Mouse (Mus musculus) hindbrain, embryonic 10.5 days (tissue): Measurements from ENCODE around the gene Carf. TPM values are rescaled to one million over a fixed set of nuclear protein-coding genes. Genes with fewer than 3 reads are reported as not detected.
"Not testable (repeated sequence)": the region's sequence is repeated elsewhere in the genome, so short reads cannot be mapped to it uniquely, and the experiment has no call there.

Experiments
- DNase-seq: peaks from one replicate; pipeline ENCODE4 v3.0.0-alpha.2; 2017; ENCODE audit warnings: low spot score
- H3K27ac ChIP-seq: fragments of 300-500 bp; sonication (generic); 2 replicates; pipeline ENCODE4 v1.5.1; 2016; ENCODE audit warnings: mild to moderate bottlenecking, moderate library complexity
- H3K27me3 ChIP-seq: fragments of 300-500 bp; sonication (generic); 2 replicates; pipeline ENCODE4 v1.6.1; 2016; ENCODE audit warnings: mild to moderate bottlenecking; ENCODE audit not compliant: poor library complexity, insufficient read depth, severe bottlenecking
- H3K36me3 ChIP-seq: fragments of 300-500 bp; sonication (generic); 2 replicates; pipeline ENCODE4 v1.6.1; 2016; ENCODE audit warnings: mild to moderate bottlenecking, moderate library complexity
- H3K4me1 ChIP-seq: fragments of 300-500 bp; sonication (generic); replicated peaks from 2 replicates; pipeline ENCODE4 v1.6.1; 2016; ENCODE audit warnings: mild to moderate bottlenecking
- H3K4me3 ChIP-seq: fragments of 300-500 bp; sonication (generic); 2 replicates; pipeline ENCODE4 v1.5.1; 2016; ENCODE audit warnings: mild to moderate bottlenecking, moderate library complexity
- H3K9me3 ChIP-seq: fragments of 300-500 bp; sonication (generic); 2 replicates; pipeline ENCODE4 v1.6.1; 2016; ENCODE audit warnings: mild to moderate bottlenecking, moderate library complexity
- WGBS: fragments of 180-500 bp; shearing (Covaris S2); methylation state at CpG from one replicate; pipeline ENCODE4 v1.1.7; 2016; 5-methylcytosine and 5-hydroxymethylcytosine counted together
- polyA plus RNA-seq: library from polyadenylated mRNA; unstranded; fragments of >200 nt; fragmentation: Nextera tagmentation; extraction: Ambion mirVana; gene quantifications from 2 replicates; pipeline ENCODE4 v1.2.1, GENCODE M21; 2016

The Carf gene
- polyA plus RNA-seq, 1 experiment from 2014 or later: 5.0 TPM

DNA sequence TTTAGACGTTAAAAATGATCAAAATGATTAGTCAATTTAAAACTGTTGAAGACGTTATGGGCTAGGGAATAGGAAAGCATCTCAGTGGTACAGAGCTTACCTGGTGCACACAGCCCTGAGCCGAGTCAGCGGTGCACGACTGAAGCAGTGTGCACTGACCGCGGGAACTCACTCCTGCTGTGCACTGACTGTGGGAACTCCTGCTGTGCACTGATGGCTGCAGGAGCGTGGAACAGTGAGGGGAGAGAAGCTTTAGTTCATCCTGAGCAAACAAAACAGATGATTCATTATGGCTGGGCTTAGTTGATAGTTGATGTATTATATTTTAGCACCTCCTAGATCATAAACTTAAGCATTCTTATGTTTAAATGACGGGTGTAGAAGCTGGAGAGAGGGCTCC is 39.3 kb downstream of the Carf start:
- Histone ChIP-seq H3K27ac (no peak overlapping the region), H3K4me1 (no peaks in the 10 kb centered on the region), H3K36me3 (0 out of 2 replicates have a peak, but pooled peaks cover 5% of the 10 kb centered on the region), H3K4me3 (no peak overlapping the region), H3K27me3 (no peaks in the 10 kb centered on the region), H3K9me3 (no peaks in the 10 kb centered on the region)
- DNase-seq: no peak
- 45% methylated on average over 9 of the region's 9 CpGs for WGBS

DNA sequence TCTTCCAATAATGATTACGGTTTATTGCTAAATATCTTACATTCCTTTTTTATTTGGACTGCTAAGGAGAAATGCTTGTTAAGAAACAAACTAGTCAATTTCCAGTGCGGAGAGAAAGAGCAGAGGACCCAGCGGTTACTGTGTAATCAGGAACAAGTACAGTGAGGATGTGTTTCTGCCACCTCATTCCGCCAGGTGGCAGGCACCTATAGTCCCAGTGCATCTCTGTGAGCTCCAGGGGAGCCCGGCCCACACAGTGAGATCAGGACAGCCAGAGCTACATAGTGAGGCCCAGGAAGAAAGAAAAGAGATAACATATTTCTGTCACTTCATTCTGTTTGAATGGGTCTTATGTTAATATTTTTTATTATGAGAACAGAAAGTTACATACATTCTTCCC is 54.7 kb downstream of the Carf start:
- no peaks in the 10 kb centered on the region for H3K36me3 ChIP-seq
- H3K27me3 ChIP-seq: no peaks in the 10 kb centered on the region
- no peak overlapping the region for H3K27ac ChIP-seq
- H3K4me3 ChIP-seq: no peak overlapping the region
- no peaks in the 10 kb centered on the region for H3K4me1 ChIP-seq
- no peak for DNase-seq
- H3K9me3 ChIP-seq: no peaks in the 10 kb centered on the region
- WGBS: 62% methylated on average over 5 of the region's 5 CpGs

DNA sequence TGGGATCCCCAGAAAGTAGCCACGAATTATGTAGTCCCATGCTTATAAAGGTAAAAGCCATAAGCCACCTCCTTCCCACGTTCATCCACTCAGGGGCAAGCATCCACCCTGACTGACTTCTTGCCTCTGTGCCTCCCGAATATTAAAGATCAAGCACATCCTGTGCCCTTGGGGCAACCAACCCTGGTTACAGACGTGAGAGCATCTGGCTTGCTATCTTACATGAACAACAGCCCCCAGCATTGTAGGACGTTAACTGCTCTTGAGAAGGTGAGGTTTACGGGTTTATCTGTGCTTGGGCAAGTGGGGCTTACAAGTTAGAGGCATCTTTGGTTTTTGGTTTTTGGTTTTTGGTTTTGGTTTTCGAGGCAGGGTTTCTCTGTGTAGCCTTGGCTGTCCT is 58.6 kb downstream of the Carf start:
- no peaks in the 10 kb centered on the region for H3K4me1 ChIP-seq
- no peaks in the 10 kb centered on the region for H3K9me3 ChIP-seq
- no peaks in the 10 kb centered on the region for H3K27me3 ChIP-seq
- no peak for DNase-seq
- no peak overlapping the region for H3K27ac ChIP-seq
- WGBS: 87% methylated on average over 7 of the region's 7 CpGs
- no peaks in the 10 kb centered on the region for H3K36me3 ChIP-seq
- H3K4me3 ChIP-seq: no peak overlapping the region

DNA sequence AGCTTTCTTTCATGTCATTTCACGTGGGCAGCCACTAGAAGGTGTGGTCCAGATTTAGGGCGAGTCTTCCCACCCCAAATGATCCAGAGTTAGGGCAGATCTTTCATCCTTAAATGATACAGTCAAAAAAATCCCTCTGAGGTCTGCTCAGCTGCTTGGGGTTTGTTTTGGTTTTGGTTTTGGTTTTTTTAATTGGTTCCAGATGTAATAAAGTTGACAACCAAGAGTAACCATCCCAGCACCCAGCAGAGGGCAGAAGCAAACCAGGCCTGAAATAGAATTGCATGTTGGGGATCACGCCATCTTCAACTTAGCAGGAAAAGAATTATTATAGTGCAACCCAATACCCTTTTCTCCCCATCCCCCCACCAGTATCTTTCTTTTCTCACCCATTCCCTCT is 60.4 kb downstream of the Carf start:
- no peak overlapping the region for H3K27ac ChIP-seq

DNA sequence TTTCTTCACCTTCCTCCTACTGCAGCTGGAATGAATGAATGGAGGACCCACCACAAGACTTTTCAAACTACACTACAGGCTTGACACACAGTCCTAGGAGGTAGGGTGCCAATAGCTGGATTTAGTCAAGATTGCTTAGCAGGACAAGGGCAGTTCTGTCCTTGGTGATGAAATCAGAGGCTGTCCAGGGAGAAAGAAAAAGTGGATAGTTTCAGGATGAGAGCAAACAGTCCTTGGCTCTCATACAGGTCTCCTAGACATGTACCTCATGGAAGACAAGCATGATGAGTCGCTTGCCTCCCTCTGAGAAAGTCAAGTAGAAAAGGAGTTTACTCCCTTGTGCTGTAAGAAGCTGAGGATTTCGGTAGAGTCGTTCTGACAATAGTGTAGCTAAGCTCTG is 65.6 kb downstream of the Carf start:
- Histone ChIP-seq H3K36me3 (no peaks in the 10 kb centered on the region), H3K27me3 (no peaks in the 10 kb centered on the region), H3K4me1 (no peaks in the 10 kb centered on the region), H3K27ac (no peak overlapping the region), H3K4me3 (no peak overlapping the region), H3K9me3 (no peaks in the 10 kb centered on the region)
- no peak for DNase-seq
- WGBS: 90% methylated on average over 3 of the region's 3 CpGs

More for the DNA sequence above, 60.4 kb downstream of the Carf start:
- Histone ChIP-seq H3K27me3 (no peaks in the 10 kb centered on the region), H3K4me1 (no peaks in the 10 kb centered on the region), H3K36me3 (no peaks in the 10 kb centered on the region), H3K9me3 (no peaks in the 10 kb centered on the region), H3K4me3 (no peak overlapping the region)
- DNase-seq: peak; percentile 27
- whole genome bisulfite sequencing: 59% methylated on average over 3 of the region's 3 CpGs

DNA sequence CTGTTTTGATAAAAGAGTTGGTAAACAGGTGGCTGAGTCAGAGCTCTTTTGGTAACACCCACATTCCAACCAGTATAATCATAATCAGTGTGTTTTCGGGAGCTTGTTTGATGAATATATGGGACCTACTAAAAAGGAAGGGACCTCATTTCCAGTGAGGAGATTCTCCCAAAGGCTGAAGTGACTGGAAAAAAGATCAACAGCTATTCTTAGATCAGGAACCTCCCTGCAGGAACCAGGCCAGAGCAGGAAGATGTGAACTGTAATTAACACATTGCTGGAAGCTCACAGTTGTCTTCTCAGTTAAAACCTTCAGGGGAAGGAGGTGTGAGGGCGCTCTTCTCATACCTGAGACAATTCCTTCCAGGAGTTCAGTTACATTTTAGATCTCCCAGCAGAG is 71.6 kb downstream of the Carf start:
- H3K4me1 ChIP-seq: no peaks in the 10 kb centered on the region
- H3K27me3 ChIP-seq: no peaks in the 10 kb centered on the region
- no peaks in the 10 kb centered on the region for H3K9me3 ChIP-seq
- DNase-seq: no peak
- no peaks in the 10 kb centered on the region for H3K36me3 ChIP-seq
- no peak overlapping the region for H3K27ac ChIP-seq
- 79% methylated on average over 2 of the region's 2 CpGs for WGBS
- no peak overlapping the region for H3K4me3 ChIP-seq

DNA sequence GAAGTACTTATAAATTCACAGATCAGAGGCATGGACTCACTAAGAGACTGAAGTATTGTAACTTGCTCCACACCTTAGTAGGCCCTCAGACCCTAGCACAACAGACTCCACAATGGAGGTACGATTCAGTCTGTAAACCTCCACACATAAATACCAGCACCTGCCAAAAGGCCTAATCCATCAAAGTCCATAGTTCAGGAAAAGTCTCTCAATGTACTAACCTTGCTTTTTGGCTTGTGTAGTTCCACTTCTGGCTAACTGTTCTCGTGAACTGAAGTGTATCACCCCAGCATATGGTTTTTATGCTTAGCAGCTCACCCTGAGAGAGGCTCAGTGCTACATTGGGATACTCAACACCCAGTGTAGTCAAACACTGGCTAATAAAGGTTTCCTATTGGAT is 72.2 kb downstream of the Carf start:
- Histone ChIP-seq H3K4me3 (no peak overlapping the region), H3K9me3 (no peaks in the 10 kb centered on the region), H3K27me3 (no peaks in the 10 kb centered on the region), H3K36me3 (no peaks in the 10 kb centered on the region), H3K27ac (no peak overlapping the region), H3K4me1 (no peaks in the 10 kb centered on the region)
- WGBS: 89% methylated on average over 2 of the region's 2 CpGs
- no peak for DNase-seq

DNA sequence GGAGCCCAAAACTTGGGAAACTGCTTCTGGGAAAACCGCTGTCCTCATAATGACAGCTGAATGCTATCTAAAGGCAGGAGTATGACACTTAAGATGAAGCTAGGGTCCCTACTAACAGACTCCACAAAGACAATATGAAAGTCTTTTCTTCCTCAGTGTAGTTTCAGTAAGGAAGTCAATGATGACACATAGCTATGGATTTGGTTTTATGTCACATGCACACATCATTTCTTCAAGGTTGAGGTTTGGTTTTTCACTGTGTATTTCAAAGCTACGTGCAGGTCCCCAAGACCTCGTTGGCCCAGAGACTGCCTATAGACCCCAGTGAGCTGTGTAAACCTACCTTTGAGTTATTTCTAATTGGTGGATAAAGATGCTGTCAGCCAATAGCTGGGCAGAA is 75.1 kb downstream of the Carf start:
- WGBS: 92% methylated on average over 3 of the region's 3 CpGs
- Histone ChIP-seq H3K4me1 (no peaks in the 10 kb centered on the region), H3K27ac (no peak overlapping the region), H3K27me3 (no peaks in the 10 kb centered on the region), H3K4me3 (no peak overlapping the region), H3K36me3 (no peaks in the 10 kb centered on the region), H3K9me3 (no peaks in the 10 kb centered on the region)
- no peak for DNase-seq

DNA sequence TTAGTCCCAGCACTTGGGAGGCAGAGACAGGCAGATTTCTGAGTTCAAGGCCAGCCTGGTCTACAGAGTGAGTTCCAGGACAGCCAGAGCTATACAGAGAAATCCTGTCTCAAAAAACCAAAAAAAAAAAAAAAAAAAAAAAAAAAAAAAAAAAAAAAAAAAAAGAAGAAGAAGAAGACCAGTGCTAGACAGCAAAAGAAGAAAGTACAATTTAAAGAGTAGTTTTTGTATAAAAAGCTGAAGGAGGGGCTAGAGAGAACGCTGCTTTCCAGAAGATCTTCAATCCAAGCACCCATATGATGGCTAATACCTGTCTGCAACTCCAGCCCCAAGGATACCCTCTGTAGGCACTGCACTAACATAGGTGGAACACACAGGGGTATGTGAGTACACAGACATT is 79.8 kb downstream of the Carf start:
- H3K27ac ChIP-seq, H3K4me3 ChIP-seq, H3K36me3 ChIP-seq, DNase-seq, H3K27me3 ChIP-seq, H3K9me3 ChIP-seq: not testable (repeated sequence)
- H3K4me1 ChIP-seq: peaks cover 17% of the 10 kb centered on the region
- 87% methylated on average over 1 of the region's 1 CpGs for WGBS

DNA sequence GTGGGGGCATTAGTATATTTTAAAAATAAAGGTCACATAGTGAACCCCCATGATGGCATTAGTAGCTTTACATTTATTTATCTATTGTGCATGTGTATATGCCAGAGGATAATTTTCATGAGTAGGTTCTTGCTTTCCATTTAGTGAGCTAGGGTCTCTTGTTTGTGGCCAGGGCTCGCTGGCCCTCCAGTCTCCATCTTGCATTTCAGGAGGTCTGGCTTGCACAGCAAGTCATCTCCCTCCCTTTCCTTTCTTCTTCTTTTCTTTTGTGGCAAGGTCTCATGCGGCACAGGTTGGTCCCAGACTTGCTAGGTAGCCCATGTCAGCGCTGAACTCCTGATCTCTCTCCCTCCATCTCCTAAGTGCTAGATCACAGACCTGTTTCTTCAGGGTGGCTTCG is 81.3 kb downstream of the Carf start:
- peaks cover 17% of the 10 kb centered on the region for H3K4me1 ChIP-seq
- no peaks in the 10 kb centered on the region for H3K9me3 ChIP-seq
- H3K4me3 ChIP-seq: peak overlapping the region; percentile 81
- DNase-seq: peak; percentile 24
- 21% methylated on average over 4 of the region's 4 CpGs for WGBS
- no peaks in the 10 kb centered on the region for H3K27me3 ChIP-seq
- peak overlapping the region; percentile 98 for H3K27ac ChIP-seq
- no peaks in the 10 kb centered on the region for H3K36me3 ChIP-seq

DNA sequence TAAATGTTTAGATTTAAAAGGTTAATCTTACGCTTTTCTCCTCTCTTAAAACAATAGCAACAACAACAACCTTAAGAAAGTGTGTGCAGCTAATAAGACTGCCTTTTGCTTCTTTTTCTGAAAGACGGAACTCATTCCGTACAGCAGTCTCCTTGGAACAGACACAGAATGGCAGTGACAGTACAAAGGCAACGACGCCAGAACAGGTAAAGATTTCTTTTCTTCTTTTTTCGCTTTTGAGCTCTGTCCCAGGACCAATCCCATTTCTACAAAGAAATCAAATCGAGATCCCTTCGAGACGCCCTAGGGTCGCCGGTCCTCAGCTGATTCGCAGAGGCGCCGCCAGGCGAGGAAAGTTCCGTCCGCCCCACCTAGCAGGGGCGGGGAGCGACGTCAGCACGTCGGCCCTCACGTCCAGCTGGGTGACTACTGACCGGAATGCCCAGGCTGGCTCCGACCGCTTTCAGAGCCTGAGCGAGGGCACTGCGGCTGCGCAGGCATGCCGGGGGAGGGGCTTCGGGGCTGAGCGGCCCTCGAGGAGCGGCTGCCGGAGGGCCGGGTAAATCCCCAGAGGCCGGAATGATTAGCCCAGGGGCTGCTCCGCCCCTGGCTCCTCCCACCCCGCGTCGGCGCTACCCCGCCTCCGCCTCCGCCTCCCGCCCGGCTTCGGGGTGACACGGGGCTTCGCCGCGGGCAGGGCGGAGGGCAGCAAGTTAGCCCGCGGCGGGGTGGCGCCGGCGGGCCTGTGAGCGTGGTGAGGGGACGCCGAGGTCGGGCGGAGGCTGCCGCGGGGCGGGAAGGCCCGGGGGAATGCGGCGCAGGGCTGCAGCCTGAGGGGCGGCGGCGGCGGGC is 82.1 kb downstream of the Carf start, which contains the start of gene Nbeal1:
TSS of gene Nbeal1 (plus strand) at position 668 of the 852 bp plus-strand sequence.
- Histone ChIP-seq H3K36me3 (peaks cover 3% of the 10 kb centered on the region; the same call in 1 of the 2 replicates), H3K4me1 (peaks cover 17% of the 10 kb centered on the region), H3K9me3 (no peaks in the 10 kb centered on the region), H3K27me3 (no peaks in the 10 kb centered on the region), H3K27ac (peak within 1 kb of the TSS; percentile 98), H3K4me3 (peak within 1 kb of the TSS; percentile 81)
- peak; percentile 99 for DNase-seq
- under 1% methylated on average over 73 of the region's 74 CpGs for WGBS

DNA sequence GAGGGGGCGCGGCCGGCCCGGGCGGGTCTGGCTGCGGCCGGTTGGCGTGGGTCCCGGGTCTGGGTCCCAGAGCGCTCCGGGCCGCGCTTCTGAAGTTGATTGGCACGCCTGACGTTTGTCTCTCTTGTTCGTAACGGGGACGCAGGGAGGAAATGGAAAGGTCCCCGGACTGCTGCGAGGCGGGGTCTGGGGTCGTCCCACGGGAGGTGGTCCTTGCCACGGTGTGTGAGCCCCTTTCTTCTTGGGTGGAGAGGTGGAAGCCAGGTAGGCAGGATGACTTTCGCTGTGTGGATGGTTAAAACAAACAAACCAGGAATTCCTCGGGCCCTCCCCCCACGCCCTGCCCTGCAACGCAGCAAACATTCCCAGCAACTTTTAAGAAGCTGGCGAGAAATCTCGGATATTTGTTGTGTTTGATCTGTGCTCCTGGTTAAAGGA is 82.8 kb downstream of the Carf start:
- Histone ChIP-seq H3K4me1 (peaks cover 17% of the 10 kb centered on the region), H3K27me3 (no peaks in the 10 kb centered on the region), H3K27ac (peak overlapping the region; percentile 98), H3K9me3 (no peaks in the 10 kb centered on the region), H3K36me3 (peaks cover 5% of the 10 kb centered on the region; the same call in 1 of the 2 replicates), H3K4me3 (peak overlapping the region; percentile 81)
- DNase-seq: no peak
- under 1% methylated on average over 30 of the region's 30 CpGs for WGBS

DNA sequence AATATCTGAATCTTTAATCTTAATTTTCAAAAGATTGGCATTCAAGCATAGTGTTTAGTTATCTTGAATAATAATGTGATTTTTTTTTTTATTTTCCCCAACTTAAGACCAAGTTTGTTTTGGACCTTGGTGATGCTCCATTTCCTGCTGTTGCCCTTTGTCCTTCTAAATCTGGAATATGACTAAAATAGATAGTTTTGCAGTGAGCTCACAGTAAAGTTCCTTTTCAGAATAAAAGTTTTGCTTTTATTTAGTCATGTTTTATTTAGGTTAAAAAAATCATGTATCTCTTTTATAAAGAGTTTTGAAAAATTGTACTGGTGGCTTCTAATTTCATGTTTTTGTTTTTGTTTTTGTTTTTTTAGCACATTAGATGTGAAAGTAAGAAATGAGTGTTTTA is 90.4 kb downstream of the Carf start:
- Histone ChIP-seq H3K9me3 (no peaks in the 10 kb centered on the region), H3K4me3 (no peak overlapping the region), H3K36me3 (peaks cover 8% of the 10 kb centered on the region), H3K27me3 (no peaks in the 10 kb centered on the region), H3K4me1 (no peaks in the 10 kb centered on the region), H3K27ac (no peak overlapping the region)
- no peak for DNase-seq
